Comparison of ENCODE assay signal across 34 mouse cellular contexts in genomic region chr17:31583781-31584180, GRCm38 (mm10). TPM values are rescaled to one million over a fixed set of nuclear protein-coding genes. Genes with fewer than 3 reads are reported as not detected.
DNase-seq lines count a peak whose midpoint lies in the region; ATAC-seq lines count a peak whose summit lies in the region.
"Had no signal": no experiment of that assay in that cellular context is flagged by ENCODE, and none has a peak within 500 bp of the region (broad histone marks: within the 10 kb centered on the region; RNA-seq: fewer than 3 reads in every experiment).

No protein-coding gene starts in this region.

- no peak overlapping the region for H3K9ac ChIP-seq in hindbrain, embryonic 12.5 days
- H3K9ac ChIP-seq in hindbrain, embryonic 14.5 days = no peak overlapping the region
- H3K9ac ChIP-seq in midbrain, embryonic 15.5 days = no peak overlapping the region
- H3K9ac ChIP-seq in midbrain, embryonic 16.5 days (ENCODE audit: low read depth, low read length) = no peak overlapping the region
- H3K9ac ChIP-seq in neural tube, embryonic 15.5 days (replicated peaks) = no peak overlapping the region
- H3K9ac ChIP-seq: embryonic facial prominence, embryonic 12.5 days; liver, embryonic 14.5 days had no signal

- H3K27ac ChIP-seq in hindbrain, embryonic 12.5 days = peak overlapping the region; percentile 31
- no peak overlapping the region for H3K27ac ChIP-seq in hindbrain, embryonic 14.5 days
- H3K27ac ChIP-seq in midbrain, embryonic 15.5 days = 0 out of 2 replicates have a peak overlapping the region, but pooled peaks have one; percentile 10
- H3K27ac ChIP-seq in midbrain, embryonic 16.5 days (ENCODE audit: low read length) = no peak overlapping the region
- 0 out of 2 replicates have a peak overlapping the region, but pooled peaks have one; percentile 3 for H3K27ac ChIP-seq in neural tube, embryonic 15.5 days (replicated peaks)
- H3K27ac ChIP-seq: embryonic facial prominence, embryonic 12.5 days; forebrain, embryonic 10.5 days; hindbrain, postnatal 0 days; liver, embryonic 14.5 days; macrophage; stomach, postnatal 0 days had no signal

- no peak for DNase-seq in hindbrain, embryonic 14.5 days (ENCODE audit: low spot score)
- DNase-seq in MN1 (ENCODE audit: low spot score) = peak; percentile 87
- DNase-seq in heart, adult 18-20 months = no peak
- DNase-seq: adrenal gland, postnatal 10 days; B cell, adult 2 months; cerebellum, adult 11 months; cerebellum, adult 9-10 months; cerebellum, postnatal 36 days; gastrocnemius, postnatal 14 days; heart, postnatal 4 days; kidney, adult 9 months; kidney, postnatal 10 days; liver; lung, adult 2 months; lung, postnatal 10 days; right cerebral cortex, postnatal 25 days; spleen, adult 18-20 months; thymus, adult 18-20 months; thymus, postnatal 25 days had no signal

- no peak overlapping the region for H3K4me3 ChIP-seq in hindbrain, embryonic 12.5 days
- no peak overlapping the region for H3K4me3 ChIP-seq in hindbrain, embryonic 14.5 days (replicated peaks; ENCODE audit: low read length)
- no peak overlapping the region for H3K4me3 ChIP-seq in midbrain, embryonic 15.5 days
- no peak overlapping the region for H3K4me3 ChIP-seq in midbrain, embryonic 16.5 days (ENCODE audit: low read depth, low read length)
- H3K4me3 ChIP-seq in neural tube, embryonic 15.5 days (replicated peaks) = no peak overlapping the region
- H3K4me3 ChIP-seq: embryonic facial prominence, embryonic 12.5 days; forebrain, embryonic 10.5 days had no signal

- 90% methylated on average over 6 of the region's 6 CpGs for WGBS in hindbrain, embryonic 12.5 days
- 87% methylated on average over 6 of the region's 6 CpGs for WGBS in hindbrain, embryonic 14.5 days
- 77% methylated on average over 6 of the region's 6 CpGs for WGBS in midbrain, embryonic 15.5 days
- 78% methylated on average over 6 of the region's 6 CpGs for WGBS in midbrain, embryonic 16.5 days
- 70% methylated on average over 6 of the region's 6 CpGs for WGBS in neural tube, embryonic 15.5 days

- no peaks in the 10 kb centered on the region for H3K9me3 ChIP-seq in hindbrain, embryonic 12.5 days (replicated peaks)
- H3K9me3 ChIP-seq in hindbrain, embryonic 14.5 days (ENCODE audit: control insufficient read depth, low read length) = no peaks in the 10 kb centered on the region
- no peaks in the 10 kb centered on the region for H3K9me3 ChIP-seq in midbrain, embryonic 15.5 days
- no peaks in the 10 kb centered on the region for H3K9me3 ChIP-seq in midbrain, embryonic 16.5 days (replicated peaks; ENCODE audit: control insufficient read depth, low read length, poor library complexity, severe bottlenecking)
- H3K9me3 ChIP-seq in neural tube, embryonic 15.5 days (replicated peaks) = no peaks in the 10 kb centered on the region
- H3K9me3 ChIP-seq: embryonic facial prominence, embryonic 12.5 days; forebrain, embryonic 10.5 days had no signal

- no peak for ATAC-seq in hindbrain, embryonic 12.5 days (ENCODE audit: low FRiP score)
- ATAC-seq in hindbrain, embryonic 14.5 days (ENCODE audit: low FRiP score) = no peak
- no peak for ATAC-seq in midbrain, embryonic 15.5 days (replicated peaks)
- no peak for ATAC-seq in midbrain, embryonic 16.5 days
- no peak for ATAC-seq in neural tube, embryonic 15.5 days (ENCODE audit: low FRiP score)
- ATAC-seq: hindbrain, postnatal 0 days; intestine, embryonic 16.5 days; Patski had no signal

- H3K4me2 ChIP-seq in hindbrain, embryonic 12.5 days (replicated peaks) = no peak overlapping the region
- H3K4me2 ChIP-seq in hindbrain, embryonic 14.5 days (replicated peaks) = no peak overlapping the region
- H3K4me2 ChIP-seq in midbrain, embryonic 15.5 days = no peak overlapping the region
- no peak overlapping the region for H3K4me2 ChIP-seq in midbrain, embryonic 16.5 days (ENCODE audit: low read length)
- no peak overlapping the region for H3K4me2 ChIP-seq in neural tube, embryonic 15.5 days
- H3K4me2 ChIP-seq: embryonic facial prominence, embryonic 12.5 days; heart, embryonic 11.5 days; midbrain, embryonic 11.5 days had no signal

- peaks cover 20% of the 10 kb centered on the region for H3K36me3 ChIP-seq in hindbrain, embryonic 12.5 days
- H3K36me3 ChIP-seq in hindbrain, embryonic 14.5 days (replicated peaks; ENCODE audit: control insufficient read depth, insufficient read depth) = peaks cover 25% of the 10 kb centered on the region
- no peaks in the 10 kb centered on the region for H3K36me3 ChIP-seq in midbrain, embryonic 15.5 days (replicated peaks)
- H3K36me3 ChIP-seq in midbrain, embryonic 16.5 days (ENCODE audit: control insufficient read depth, insufficient read depth, low read length) = 0 out of 2 replicates have a peak, but pooled peaks cover 5% of the 10 kb centered on the region
- H3K36me3 ChIP-seq in neural tube, embryonic 15.5 days = peaks cover 30% of the 10 kb centered on the region

- no peaks in the 10 kb centered on the region for H3K27me3 ChIP-seq in hindbrain, embryonic 12.5 days
- H3K27me3 ChIP-seq in hindbrain, embryonic 14.5 days (ENCODE audit: control insufficient read depth, insufficient read depth, low read length) = no peaks in the 10 kb centered on the region
- no peaks in the 10 kb centered on the region for H3K27me3 ChIP-seq in midbrain, embryonic 15.5 days (replicated peaks)
- no peaks in the 10 kb centered on the region for H3K27me3 ChIP-seq in midbrain, embryonic 16.5 days (ENCODE audit: control insufficient read depth, insufficient read depth, low read depth, low read length)
- H3K27me3 ChIP-seq in neural tube, embryonic 15.5 days (replicated peaks) = no peaks in the 10 kb centered on the region
- H3K27me3 ChIP-seq: embryonic facial prominence, embryonic 12.5 days; Patski had no signal

- H3K4me1 ChIP-seq in hindbrain, embryonic 12.5 days = peaks cover 16% of the 10 kb centered on the region
- H3K4me1 ChIP-seq in hindbrain, embryonic 14.5 days (replicated peaks; ENCODE audit: control insufficient read depth, insufficient read depth, low read length) = peaks cover 9% of the 10 kb centered on the region
- H3K4me1 ChIP-seq in midbrain, embryonic 15.5 days = peaks cover 13% of the 10 kb centered on the region; the same call in 1 of the 2 replicates
- no peaks in the 10 kb centered on the region; the same call in 1 of the 2 replicates for H3K4me1 ChIP-seq in midbrain, embryonic 16.5 days (ENCODE audit: control insufficient read depth, insufficient read depth, low read length)
- H3K4me1 ChIP-seq in neural tube, embryonic 15.5 days = peaks cover 36% of the 10 kb centered on the region

RNA-seq across cellular contexts. Expression of gene Pknox1, which starts 19.2 kb away (rescaled TPM):
- 39.8 and 40.2 TPM in 2 replicates for polyA plus RNA-seq in hindbrain, embryonic 12.5 days (2016; fragmentation: Nextera tagmentation; extraction: Ambion mirVana)
- polyA plus RNA-seq in hindbrain, embryonic 14.5 days (2014; fragmentation: Nextera tagmentation; extraction: Ambion mirVana) = 47.3 and 47.5 TPM in 2 replicates
- polyA plus RNA-seq in midbrain, embryonic 15.5 days (2015; fragmentation: Nextera tagmentation; extraction: Ambion mirVana) = 21.0 and 21.6 TPM in 2 replicates
- 18.8 and 25.0 TPM in 2 replicates for polyA plus RNA-seq in midbrain, embryonic 16.5 days (2015; fragmentation: Nextera tagmentation; extraction: Ambion mirVana)
- polyA plus RNA-seq in neural tube, embryonic 15.5 days (2015; fragmentation: Nextera tagmentation; extraction: Ambion mirVana) = 42.7 and 43.4 TPM in 2 replicates
- total RNA-seq in heart, adult 18-20 months (2021) = 10 to 100 TPM; 10.6 to 12.7 TPM

RNA-seq across cellular contexts. Expression of gene Cbs, which starts 53.3 kb away (rescaled TPM):
- polyA plus RNA-seq in hindbrain, embryonic 12.5 days (2016; fragmentation: Nextera tagmentation; extraction: Ambion mirVana) = 2.3 and 3.3 TPM in 2 replicates
- polyA plus RNA-seq in hindbrain, embryonic 14.5 days (2014; fragmentation: Nextera tagmentation; extraction: Ambion mirVana) = 6.7 and 10.0 TPM in 2 replicates
- 5.2 and 5.9 TPM in 2 replicates for polyA plus RNA-seq in midbrain, embryonic 15.5 days (2015; fragmentation: Nextera tagmentation; extraction: Ambion mirVana)
- polyA plus RNA-seq in midbrain, embryonic 16.5 days (2015; fragmentation: Nextera tagmentation; extraction: Ambion mirVana) = 4.9 and 8.9 TPM in 2 replicates
- polyA plus RNA-seq in neural tube, embryonic 15.5 days (2015; fragmentation: Nextera tagmentation; extraction: Ambion mirVana) = 12.0 and 12.4 TPM in 2 replicates
- 1 to 10 TPM; 3.4 to 4.9 TPM for total RNA-seq in heart, adult 18-20 months (2021)
- total RNA-seq: monocyte, adult 5-6 weeks had no signal
- polyA plus RNA-seq: macrophage had no signal

Comparison
In these comparisons a context has a peak if more than half of its experiments do, and no peak if none do; other contexts are left out.
1. H3K27ac ChIP-seq: peak in hindbrain, embryonic 12.5 days (single experiment), midbrain, embryonic 15.5 days (single experiment) and neural tube, embryonic 15.5 days (single experiment); none in hindbrain, embryonic 14.5 days (single experiment) and midbrain, embryonic 16.5 days (single experiment).